Mouse (Mus musculus) retina, adult 2 months (tissue): ENCODE measurements around the gene Syk.

Experiments
- DNase-seq: peaks from one replicate; pipeline ENCODE4 v3.0.0-alpha.2; 2012; ENCODE audit warnings: low read depth, low spot score

Gene Syk

GRCm38 (mm10) chr13:52582878-52583661, at the start of gene Syk:
Gene Syk, plus strand, starts transcription at chr13:52583173.
- no peak for DNase-seq

- no peak for DNase-seq
Observed at GRCm38 (mm10) chr13:52533644-52534043, 49.3 kb upstream of the Syk start.

- no peak for DNase-seq
Observed at GRCm38 (mm10) chr13:52535542-52535941, 47.4 kb upstream of the Syk start.

- no peak for DNase-seq
Observed at GRCm38 (mm10) chr13:52537754-52538587, 45.0 kb upstream of the Syk start.

DNA sequence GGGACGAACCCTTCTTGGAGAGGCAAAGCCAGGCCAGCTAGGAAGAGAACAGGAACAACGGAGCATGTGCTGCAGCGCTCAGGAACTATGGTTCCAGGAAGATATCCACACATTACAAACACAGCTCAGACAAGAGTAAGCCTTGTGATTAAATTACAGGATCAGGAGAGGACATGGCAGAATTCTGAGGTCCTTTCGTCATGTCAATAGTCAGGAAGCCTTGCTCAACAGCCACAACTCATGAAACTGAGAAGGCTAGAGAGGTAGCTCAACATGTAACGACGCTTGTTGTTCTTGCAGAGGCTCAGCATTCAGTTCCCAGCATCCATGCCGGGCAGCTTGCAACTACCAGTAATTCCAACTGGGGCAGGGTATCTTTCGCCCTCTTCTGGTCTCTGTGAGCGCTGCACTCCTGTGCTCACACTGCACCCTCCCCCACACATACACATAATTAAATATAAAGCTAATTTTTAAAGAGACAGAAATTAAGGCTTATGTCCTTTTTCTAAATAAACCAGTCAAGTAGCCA, 44.3 kb upstream of the Syk start:
- no peak for DNase-seq

DNA sequence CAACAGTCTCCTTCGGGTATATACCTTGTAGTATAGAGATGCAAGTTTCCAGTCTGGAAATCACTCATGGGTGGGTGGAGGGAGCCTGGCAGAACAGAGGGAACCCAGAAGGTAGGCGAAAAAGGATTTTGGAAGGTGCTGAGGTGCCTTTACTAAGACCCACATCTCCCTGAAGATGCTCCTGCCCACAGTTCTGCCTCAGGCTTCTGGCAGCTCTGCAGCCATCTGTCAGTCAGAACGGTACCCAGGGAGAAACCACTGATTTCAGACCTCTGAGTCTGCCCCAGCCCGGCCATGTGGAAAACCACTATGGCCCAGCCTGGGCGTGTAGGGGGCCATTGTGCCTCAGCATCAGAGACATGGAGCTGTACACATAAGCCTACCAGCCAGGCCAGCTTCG, 43.5 kb upstream of the Syk start:
- DNase-seq, result no peak

- DNase-seq, result no peak
Observed at GRCm38 (mm10) chr13:52541385-52542035, 41.5 kb upstream of the Syk start.

DNA sequence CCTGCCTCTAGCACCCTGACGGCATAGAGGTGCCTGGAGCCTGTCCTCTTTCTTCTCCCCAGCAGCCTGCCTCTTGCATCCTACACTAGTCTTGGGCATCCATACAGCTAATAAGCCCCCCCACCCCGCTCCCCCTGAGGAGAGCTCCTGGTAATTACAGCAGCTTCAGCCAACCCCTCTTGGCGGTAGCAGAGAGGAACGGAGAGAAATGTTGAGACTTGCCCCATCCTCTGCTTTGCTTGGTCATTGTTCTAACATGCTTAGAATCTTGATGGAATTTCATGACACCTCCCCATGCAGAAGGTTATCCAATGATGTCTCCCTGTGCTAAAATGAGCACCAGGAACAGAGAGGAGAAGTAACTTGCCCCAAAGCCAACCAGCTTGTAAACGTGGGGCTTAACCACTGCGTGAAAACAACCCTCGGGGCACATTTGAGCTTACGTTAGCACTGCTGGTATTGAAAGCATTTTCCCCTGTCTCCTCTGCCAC, 40.9 kb upstream of the Syk start:
- DNase-seq, result no peak

DNA sequence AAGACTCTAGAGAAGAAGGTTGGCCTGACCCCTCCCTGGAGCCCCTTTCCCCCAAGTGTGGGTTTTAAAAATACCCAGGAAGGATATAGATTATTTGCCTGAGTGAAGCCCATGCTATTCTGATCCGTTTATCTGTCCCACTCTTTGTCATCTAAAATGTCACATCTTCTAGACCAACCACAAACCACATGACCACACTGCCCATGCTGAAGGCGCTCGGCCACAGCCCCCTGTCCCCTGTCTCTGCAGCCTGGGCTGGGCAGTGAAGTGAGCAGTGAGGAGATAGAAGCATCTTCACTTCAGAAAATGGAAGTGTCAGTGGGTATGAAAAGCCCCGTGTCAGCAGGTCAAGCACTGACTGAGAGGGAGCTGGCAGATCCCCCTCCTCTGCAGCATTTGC, 40.3 kb upstream of the Syk start:
- no peak for DNase-seq

DNA sequence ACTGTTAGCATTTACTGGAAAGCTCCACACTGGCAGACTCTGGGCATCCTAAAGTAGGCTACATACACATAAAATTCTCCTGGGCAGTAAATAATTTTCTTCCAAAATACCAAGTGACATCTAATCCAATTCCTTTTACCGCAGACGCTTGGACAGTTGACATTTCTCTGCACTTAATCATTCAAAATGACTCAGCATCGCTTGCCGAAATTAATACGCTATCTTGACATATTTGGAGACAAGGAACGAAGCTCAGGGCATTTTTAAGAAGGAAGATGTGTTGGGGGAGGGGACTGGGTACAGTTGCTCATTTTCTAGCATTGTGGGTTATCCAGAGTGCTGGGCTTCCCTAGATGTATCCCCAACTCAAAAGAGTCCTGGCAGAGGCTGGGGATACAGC, 36.7 kb upstream of the Syk start:
- no peak for DNase-seq

GRCm38 (mm10) chr13:52550690-52551193, 32.2 kb upstream of the Syk start:
- DNase-seq, result no peak

DNA sequence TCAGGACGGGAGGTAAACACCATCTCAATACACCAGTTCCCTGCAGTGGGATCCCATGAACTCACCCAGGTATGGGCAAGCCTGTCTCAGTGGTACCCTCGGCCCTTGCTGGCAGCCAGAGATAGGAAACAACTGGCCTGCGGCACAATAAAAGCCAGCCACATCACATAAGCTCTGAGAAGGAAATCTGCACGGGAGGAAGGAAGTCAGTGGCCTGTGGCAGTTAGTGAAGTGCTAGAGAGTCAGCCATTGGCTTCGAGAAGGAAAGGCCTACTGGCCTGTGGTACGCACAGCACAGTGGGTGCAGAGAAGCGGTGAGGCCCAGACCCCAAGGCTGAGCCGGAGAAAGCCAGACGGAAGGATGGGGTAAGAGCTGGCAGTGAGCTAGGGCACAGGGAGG, 31.7 kb upstream of the Syk start:
- no peak for DNase-seq

- no peak for DNase-seq
Observed at GRCm38 (mm10) chr13:52552822-52553477, 30.0 kb upstream of the Syk start.

DNA sequence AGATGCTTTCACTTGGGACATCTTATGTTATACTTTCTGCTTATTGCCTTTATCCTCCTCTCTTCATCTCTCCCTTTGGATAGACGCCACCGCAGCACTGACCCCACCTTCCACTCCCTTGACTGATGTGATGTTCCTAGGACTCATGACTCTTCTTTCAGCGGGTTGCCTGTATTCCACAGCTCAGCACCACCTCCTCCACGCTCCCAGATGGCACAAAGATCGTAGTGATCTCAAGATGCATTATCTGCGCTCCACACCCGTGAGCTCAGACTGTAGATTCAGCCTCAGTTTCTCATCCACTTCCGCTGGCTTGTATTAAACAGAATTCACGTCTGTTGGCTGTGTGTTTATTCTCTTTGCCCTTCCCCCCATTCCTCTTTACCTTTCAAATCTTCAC, 28.3 kb upstream of the Syk start:
- DNase-seq, result no peak

DNA sequence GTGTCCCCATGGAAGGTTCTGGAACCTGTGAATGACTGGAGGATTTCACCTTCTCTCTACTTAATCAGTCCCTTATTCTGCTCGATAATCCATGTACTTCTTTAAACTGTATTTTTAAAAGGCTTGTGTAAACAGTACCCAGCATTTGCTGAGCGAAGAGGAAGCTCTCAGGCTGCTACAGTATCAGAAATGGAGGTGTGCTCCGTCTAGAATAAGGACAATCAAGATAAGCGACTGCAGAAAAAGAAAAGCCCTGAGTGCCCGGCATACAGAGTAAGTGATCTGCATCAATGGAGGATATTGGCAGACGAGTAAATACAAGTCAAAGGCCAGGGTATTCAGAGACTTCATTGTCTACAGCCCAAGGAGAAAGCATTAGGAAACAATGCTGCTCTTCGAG, 25.6 kb upstream of the Syk start:
- no peak for DNase-seq

DNA sequence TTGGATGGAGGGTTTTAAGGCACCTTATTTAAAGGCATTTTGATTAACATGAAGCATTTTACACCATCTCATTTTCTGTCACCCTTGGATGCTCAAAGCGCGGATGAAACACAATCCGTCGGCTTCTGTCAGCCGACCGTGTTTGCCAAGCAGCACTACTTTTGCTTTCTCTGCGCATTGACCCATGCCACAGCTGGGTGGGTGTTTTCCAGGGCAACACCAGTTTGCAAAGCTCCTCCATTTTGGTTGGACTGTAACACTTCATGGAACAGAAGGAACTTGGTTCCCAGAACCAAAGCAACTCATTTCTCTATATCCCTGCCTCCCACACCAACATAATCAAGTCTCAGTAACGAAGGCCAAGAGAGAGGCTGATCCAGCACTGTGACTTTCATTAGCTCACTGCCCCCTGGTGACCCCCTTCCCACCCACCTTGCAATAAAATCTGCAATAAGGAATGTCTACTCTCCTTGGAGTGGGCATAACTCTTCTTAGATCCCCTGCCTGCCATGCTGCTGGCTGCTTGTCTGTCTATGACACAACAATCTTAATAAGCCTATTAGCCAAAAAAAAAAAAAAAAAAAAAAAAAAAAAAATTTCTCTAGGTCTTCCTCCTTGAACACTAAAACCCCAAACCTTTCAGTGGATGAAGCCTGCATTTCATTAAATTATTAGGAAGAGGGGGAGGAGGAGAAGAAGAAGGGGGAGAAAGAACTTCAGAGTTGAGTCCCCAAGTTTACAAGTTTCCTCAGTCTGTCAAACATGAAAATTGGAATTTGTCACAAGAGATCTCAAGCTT, 21.4 kb upstream of the Syk start:
- DNase-seq, result no peak

- DNase-seq, result no peak
Observed at GRCm38 (mm10) chr13:52562166-52562571, 20.8 kb upstream of the Syk start.

GRCm38 (mm10) chr13:52565103-52565739, 17.8 kb upstream of the Syk start:
- peak; percentile 9 for DNase-seq

DNA sequence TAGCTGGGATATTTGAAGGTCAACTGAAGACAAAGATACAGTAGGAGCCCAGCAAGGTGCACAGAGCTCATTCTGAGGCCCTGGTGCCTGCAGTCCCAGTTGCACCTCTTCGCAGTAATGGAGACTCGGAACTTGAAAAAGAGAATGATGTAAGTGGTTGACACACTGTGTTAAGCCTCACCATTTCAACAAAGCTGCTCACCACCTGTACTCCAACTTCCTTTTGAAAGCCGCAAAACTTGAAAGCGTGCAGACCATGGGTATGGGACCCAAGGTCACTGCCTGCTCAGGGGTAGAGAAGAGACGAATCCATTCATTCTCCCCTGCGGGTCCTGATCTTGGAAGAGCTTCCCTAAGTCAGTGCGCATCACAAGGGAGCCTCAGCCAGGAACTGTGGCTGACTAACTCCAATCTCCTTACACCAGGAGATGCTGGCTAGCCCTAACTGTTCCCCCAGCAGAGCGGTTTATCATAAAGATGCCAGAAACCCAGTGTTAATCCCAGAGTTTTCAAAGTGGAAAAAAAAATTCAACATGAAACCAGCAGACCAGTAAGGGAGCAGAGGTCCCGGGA, 16.7 kb upstream of the Syk start:
- no peak for DNase-seq

DNA sequence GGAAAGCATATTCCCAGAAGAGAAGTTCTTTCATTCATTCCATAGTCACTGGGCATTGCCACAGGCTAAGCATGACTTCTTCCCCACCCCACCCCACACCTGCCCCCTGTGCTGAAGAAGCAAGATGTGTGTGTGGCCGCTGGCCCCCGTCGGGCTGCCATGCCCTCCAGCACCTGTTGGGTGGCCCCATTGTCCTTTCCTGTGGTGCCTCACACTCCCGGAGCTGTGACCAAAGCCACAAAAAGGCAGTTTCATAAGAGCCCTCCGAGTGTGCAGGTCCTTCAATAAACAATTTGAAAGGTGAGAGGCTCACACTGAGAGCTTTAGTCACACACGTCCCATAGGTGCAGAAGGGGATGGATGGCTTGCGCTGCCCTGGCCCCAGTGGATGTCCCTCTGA, 16.2 kb upstream of the Syk start:
- no peak for DNase-seq
